Mouse (Mus musculus) embryonic facial prominence, embryonic 11.5 days (tissue): ENCODE measurements at regions not wholly inside any gene's neighbourhood (a gene's known extent, or its start where the extent isn't known, plus 50 kb on each side); places are given as distances from the start of the nearest gene placed in this dataset.

Experiments
- ATAC-seq: fragments of 200-750 bp; cut with Nextera tagmentation; replicated peaks from 2 replicates; pipeline ENCODE4 v1.8.0; 2017; ENCODE audit warnings: low read depth; ENCODE audit not compliant: insufficient number of reproducible peaks, low FRiP score, low TSS enrichment
- DNase-seq: peaks from one replicate; pipeline ENCODE4 v3.0.0-alpha.2; 2015; ENCODE audit warnings: low spot score
- H3K27ac ChIP-seq: fragments of 300-500 bp; sonication (generic); replicated peaks from 2 replicates; pipeline ENCODE4 v1.5.1; 2014; ENCODE audit warnings: mild to moderate bottlenecking, low read depth, low read length, control low read depth
- H3K27me3 ChIP-seq: fragments of 300-500 bp; sonication (generic); 2 replicates; pipeline ENCODE4 v1.6.1; 2014; ENCODE audit warnings: mild to moderate bottlenecking, low read length, moderate library complexity, mixed read lengths; ENCODE audit not compliant: control insufficient read depth, insufficient read depth
- H3K36me3 ChIP-seq: fragments of 300-500 bp; sonication (generic); replicated peaks from 2 replicates; pipeline ENCODE4 v1.6.1; 2014; ENCODE audit warnings: low read depth, mild to moderate bottlenecking, low read length, moderate library complexity, mixed read lengths; ENCODE audit not compliant: control insufficient read depth, insufficient read depth
- H3K4me1 ChIP-seq: fragments of 300-500 bp; sonication (generic); 2 replicates; pipeline ENCODE4 v1.6.1; 2014; ENCODE audit warnings: low read length, mixed read lengths; ENCODE audit not compliant: control insufficient read depth, insufficient read depth
- H3K4me2 ChIP-seq: fragments of 300-500 bp; sonication (generic); 2 replicates; pipeline ENCODE4 v1.6.1; 2014; ENCODE audit warnings: low read depth, mild to moderate bottlenecking, control low read depth, low read length, moderate library complexity
- H3K4me3 ChIP-seq: fragments of 300-500 bp; sonication (generic); 2 replicates; pipeline ENCODE4 v1.5.1; 2014; ENCODE audit warnings: low read depth, low read length, control low read depth
- H3K9ac ChIP-seq: fragments of 300-500 bp; sonication (generic); replicated peaks from 2 replicates; pipeline ENCODE4 v1.6.1; 2014; ENCODE audit warnings: mild to moderate bottlenecking, control low read depth, low read length
- H3K9me3 ChIP-seq: fragments of 300-500 bp; sonication (generic); replicated peaks from 2 replicates; pipeline ENCODE4 v1.6.1; 2016; ENCODE audit warnings: mild to moderate bottlenecking, low read length, inconsistent platforms, mixed read lengths; ENCODE audit not compliant: control insufficient read depth
- WGBS: fragments of 180-500 bp; shearing (Covaris S2); extraction: QIAGEN DNeasy Blood & Tissue Kit; methylation state at CpG from one replicate; pipeline ENCODE4 v1.1.7; 2014; 5-methylcytosine and 5-hydroxymethylcytosine counted together

DNA sequence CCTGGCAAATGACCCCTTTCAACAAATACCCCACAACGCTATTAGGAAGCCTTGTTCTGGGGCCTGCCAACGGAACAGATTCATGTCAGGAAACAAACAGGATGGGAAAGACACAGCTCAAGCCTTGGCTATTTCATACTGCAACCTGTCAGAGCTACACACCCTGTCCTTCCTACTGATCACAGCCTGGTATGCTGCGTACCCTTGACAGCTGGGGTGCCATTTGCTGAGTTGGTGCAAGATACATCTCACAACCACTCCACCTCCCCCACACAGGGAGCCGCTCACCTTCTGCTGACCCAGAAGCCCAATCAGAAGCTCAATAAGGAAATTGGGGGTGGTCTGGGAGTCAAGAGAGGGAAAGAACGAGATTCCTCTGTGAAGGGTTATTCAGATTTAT, 350.7 kb upstream of the Gm10131 start:
- no peaks in the 10 kb centered on the region for H3K36me3 ChIP-seq
- no peaks in the 10 kb centered on the region for H3K4me1 ChIP-seq
- no peak overlapping the region for H3K27ac ChIP-seq
- WGBS: 78% methylated on average over 5 of the region's 5 CpGs
- H3K9me3 ChIP-seq: no peaks in the 10 kb centered on the region
- H3K4me3 ChIP-seq: no peak overlapping the region
- H3K9ac ChIP-seq: no peak overlapping the region
- DNase-seq (no peak), ATAC-seq (no peak)
- H3K4me2 ChIP-seq: no peak overlapping the region
- no peaks in the 10 kb centered on the region for H3K27me3 ChIP-seq

DNA sequence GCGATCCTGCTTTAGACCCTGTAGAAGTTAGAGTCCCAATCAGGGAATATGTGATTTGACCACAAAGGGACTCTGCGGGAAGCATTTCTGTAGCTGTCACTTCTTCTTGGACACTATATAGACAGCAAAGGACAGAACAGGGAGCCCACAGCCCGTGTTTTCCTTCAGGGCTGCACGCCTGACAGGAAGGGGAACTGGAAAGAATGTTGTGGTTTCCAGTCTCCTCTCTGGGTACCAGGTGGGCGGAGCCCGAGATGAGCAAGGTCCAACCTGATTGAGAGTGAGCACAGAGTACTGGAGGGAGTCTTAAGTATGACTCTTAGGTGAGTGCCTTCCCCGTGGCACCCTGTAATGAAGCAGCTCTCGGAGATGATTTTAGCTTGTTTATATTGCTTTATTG, 346.8 kb upstream of the Gm10131 start:
- WGBS: 82% methylated on average over 8 of the region's 8 CpGs
- no peaks in the 10 kb centered on the region for H3K9me3 ChIP-seq
- no peak overlapping the region for H3K9ac ChIP-seq
- DNase-seq (no peak), ATAC-seq (no peak)
- no peaks in the 10 kb centered on the region for H3K27me3 ChIP-seq
- H3K4me3 ChIP-seq: no peak overlapping the region
- H3K36me3 ChIP-seq: no peaks in the 10 kb centered on the region
- no peaks in the 10 kb centered on the region for H3K4me1 ChIP-seq
- no peak overlapping the region for H3K27ac ChIP-seq
- no peak overlapping the region for H3K4me2 ChIP-seq

DNA sequence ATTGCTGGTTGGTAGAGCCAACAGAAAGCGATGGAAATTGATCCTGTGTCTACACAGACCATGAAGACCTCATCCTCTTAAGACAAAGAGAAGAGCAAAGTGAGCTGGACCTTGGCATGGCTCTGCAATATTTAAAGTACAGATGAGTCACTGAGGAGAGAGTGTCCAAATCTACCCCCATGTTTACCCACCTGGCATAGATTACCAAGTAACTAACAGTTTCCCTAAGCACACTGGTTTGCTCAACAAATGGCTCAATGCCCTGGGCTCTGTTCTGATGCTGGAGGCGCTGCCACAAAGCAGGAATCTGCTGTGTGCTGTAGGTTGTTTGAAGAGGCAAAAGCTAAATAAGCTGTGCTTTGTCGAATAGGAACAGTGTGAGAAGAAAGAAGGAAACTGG, 345.0 kb upstream of the Gm10131 start:
- Histone ChIP-seq H3K36me3 (no peaks in the 10 kb centered on the region), H3K9me3 (no peaks in the 10 kb centered on the region), H3K4me1 (no peaks in the 10 kb centered on the region), H3K4me2 (no peak overlapping the region), H3K27me3 (no peaks in the 10 kb centered on the region), H3K4me3 (no peak overlapping the region), H3K9ac (no peak overlapping the region), H3K27ac (no peak overlapping the region)
- ATAC-seq: no peak
- DNase-seq: no peak
- 59% methylated on average over 3 of the region's 3 CpGs for WGBS

DNA sequence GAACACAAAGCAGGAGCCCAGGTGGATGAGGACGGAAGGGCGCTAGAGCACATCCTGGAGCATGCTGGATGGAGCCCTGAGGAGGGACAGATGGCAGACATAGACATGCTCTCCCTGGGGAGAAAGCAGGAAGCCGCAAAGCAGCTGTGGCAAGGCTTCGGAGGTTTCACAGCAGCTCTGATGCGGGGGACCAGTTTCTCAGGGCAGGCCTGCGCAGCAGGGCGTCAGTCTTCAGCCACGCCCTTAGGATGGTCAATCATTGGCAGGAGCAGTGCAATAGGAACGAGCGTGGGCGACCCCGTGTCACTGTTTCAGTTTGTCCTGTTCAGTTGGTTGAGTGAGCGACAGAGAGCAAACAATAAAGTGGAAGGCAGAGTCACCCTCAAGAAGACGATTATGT, 343.8 kb upstream of the Gm10131 start:
- WGBS: 79% methylated on average over 14 of the region's 14 CpGs
- DNase-seq: no peak

DNA sequence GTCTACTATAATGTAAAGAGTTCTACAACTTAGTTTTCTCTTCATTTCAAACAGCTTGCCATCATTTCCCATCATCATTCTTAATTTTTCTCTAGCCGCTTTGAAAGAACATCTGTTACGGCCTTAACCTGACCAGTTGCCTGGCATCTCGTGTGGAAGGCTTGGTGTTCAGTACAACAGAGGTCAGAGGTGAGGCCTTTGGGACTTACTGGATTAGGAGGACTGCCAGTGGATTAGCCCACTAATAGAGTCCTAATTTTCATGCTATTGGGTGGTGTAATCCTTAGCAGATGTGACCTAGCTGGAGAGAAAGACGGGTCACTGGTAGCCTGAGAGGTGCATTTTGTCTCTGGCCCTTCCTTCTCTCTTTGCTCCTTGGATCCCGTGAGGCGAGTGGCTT, 341.3 kb upstream of the Gm10131 start:
- Histone ChIP-seq H3K4me3 (no peak overlapping the region), H3K27ac (no peak overlapping the region), H3K4me1 (no peaks in the 10 kb centered on the region; the same call in 1 of the 2 replicates)

More for the DNA sequence above, 343.8 kb upstream of the Gm10131 start:
- no peaks in the 10 kb centered on the region for H3K9me3 ChIP-seq
- no peaks in the 10 kb centered on the region for H3K4me1 ChIP-seq
- H3K4me2 ChIP-seq: no peak overlapping the region
- no peak overlapping the region for H3K4me3 ChIP-seq
- H3K9ac ChIP-seq: no peak overlapping the region
- no peaks in the 10 kb centered on the region for H3K27me3 ChIP-seq
- no peak overlapping the region for H3K27ac ChIP-seq
- no peak for ATAC-seq
- no peaks in the 10 kb centered on the region for H3K36me3 ChIP-seq

DNA sequence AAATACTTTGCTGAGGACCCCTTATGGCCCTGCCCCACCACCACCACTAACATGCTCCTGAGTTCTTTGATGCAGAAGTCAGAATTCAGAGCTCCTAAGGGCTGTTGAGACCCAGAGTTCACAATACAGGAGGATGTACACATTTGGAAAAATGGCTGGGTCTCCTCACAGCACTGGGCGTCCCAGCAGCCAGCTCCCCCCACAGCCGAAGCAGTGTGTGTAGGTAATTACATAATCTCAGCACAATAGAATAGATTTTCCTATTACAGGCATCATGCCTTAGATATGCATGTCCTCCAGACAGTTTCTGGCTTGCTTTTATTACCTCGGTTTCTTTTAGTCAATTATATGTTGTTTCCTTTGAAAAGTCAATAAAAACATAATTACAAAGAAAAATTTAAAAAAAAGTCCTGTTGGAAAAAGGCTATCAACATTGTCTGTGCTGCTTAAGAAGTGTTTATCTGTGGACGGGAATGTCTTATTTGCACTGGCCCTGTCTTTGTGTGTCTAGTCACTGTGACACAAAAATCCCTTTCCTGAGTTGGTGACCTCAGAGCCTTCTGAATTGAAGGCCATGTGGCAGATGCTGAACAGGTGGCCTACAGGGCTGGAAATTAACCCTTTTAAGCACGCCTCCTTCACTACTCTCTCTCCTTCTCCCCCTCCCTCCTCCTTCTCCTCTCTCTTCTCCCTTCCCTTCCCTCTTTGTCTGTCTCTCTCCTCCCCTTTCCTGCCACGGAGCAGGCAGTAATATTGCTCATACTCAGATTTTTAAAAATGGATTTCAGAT, 339.9 kb upstream of the Gm10131 start:
- DNase-seq: peak; percentile 24
- Histone ChIP-seq H3K4me2 (no peak overlapping the region), H3K9ac (no peak overlapping the region), H3K36me3 (no peaks in the 10 kb centered on the region), H3K27ac (no peak overlapping the region), H3K27me3 (no peaks in the 10 kb centered on the region), H3K4me3 (no peak overlapping the region), H3K4me1 (no peaks in the 10 kb centered on the region; the same call in 1 of the 2 replicates), H3K9me3 (no peaks in the 10 kb centered on the region)
- WGBS: 25% methylated on average over 6 of the region's 6 CpGs
- ATAC-seq: no peak

More for the DNA sequence above, 341.3 kb upstream of the Gm10131 start:
- H3K9me3 ChIP-seq: no peaks in the 10 kb centered on the region
- no peak overlapping the region for H3K9ac ChIP-seq
- 38% methylated on average over 6 of the region's 6 CpGs for WGBS
- H3K36me3 ChIP-seq: no peaks in the 10 kb centered on the region
- no peak overlapping the region for H3K4me2 ChIP-seq
- ATAC-seq (no peak), DNase-seq (peak; percentile 33)
- H3K27me3 ChIP-seq: no peaks in the 10 kb centered on the region

GRCm38 (mm10) chr8:34449391-34450044, 338.0 kb upstream of the Gm10131 start:
- Histone ChIP-seq H3K4me2 (no peak overlapping the region), H3K9me3 (no peaks in the 10 kb centered on the region), H3K4me3 (no peak overlapping the region), H3K27me3 (no peaks in the 10 kb centered on the region), H3K4me1 (no peaks in the 10 kb centered on the region; the same call in 1 of the 2 replicates), H3K27ac (no peak overlapping the region), H3K9ac (no peak overlapping the region), H3K36me3 (no peaks in the 10 kb centered on the region)
- no peak for DNase-seq
- ATAC-seq: no peak
- 78% methylated on average over 11 of the region's 11 CpGs for WGBS
